Mouse (Mus musculus) heart, postnatal 0 days (tissue): ENCODE data around the gene Fan1.

ENCODE experiments used
- CTCF ChIP-seq: IDR thresholded peaks from 2 replicates; pipeline ENCODE4 v1.5.1; 2016; ENCODE audit warnings: antibody characterized with exemption, control low read depth, low read depth
- EP300 ChIP-seq: IDR thresholded peaks from 2 replicates; pipeline ENCODE4 v1.6.1; 2016; ENCODE audit warnings: antibody characterized with exemption, low read depth

DNA sequence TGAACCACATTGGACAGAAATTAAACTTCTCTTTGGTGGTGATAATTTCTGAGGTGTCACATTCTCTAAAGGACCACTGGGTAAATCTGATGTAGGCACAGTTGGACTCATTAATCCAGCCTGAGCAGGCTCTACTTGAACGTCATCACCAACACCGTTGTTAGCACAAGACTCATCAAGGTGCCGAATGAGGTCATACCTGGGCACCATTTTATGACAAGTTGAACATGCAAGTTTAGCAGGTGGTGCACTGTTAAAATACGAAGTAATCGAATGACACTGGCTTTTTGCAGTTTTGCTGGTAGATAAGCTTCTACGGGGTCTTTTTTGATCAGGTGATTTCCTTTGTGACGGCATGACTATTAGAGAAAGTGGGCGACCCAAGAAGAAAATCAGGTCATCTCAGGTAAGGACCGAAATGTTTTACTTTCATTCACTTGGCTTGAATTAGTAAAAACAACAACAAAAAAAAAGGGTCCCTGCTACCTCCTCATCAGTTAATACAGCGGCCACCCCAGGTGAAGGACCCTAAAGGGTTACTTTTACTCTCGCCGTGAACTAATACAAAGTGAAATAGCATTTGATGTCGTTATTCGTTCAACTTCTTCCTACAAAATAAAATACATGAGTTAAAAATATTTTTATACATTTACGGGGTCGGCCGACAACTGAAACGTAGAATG lies 607 bp downstream of the Fan1 start:
- TF ChIP-seq CTCF (no peak), EP300 (no peak)
